Mouse (Mus musculus) forelimb bud, embryonic 11.5 days (tissue): ENCODE results near the gene Asb11.

Experiments used
- DNase-seq: peaks from one replicate; pipeline ENCODE4 v3.0.0-alpha.2; 2012; ENCODE audit warnings: low read depth, low spot score

Gene Asb11

GRCm38 (mm10) chrX:164436709-164437108 lies at the start of gene Asb11:
Asb11 (plus strand) TSS chrX:164436994.
- no peak for DNase-seq

- no peak for DNase-seq
These were observed 42.7 kb upstream of the Asb11 start for GRCm38 (mm10) chrX:164394091-164394490.

- DNase-seq: peak; percentile 19
These were observed 38.3 kb upstream of the Asb11 start for GRCm38 (mm10) chrX:164398456-164398855.

GRCm38 (mm10) chrX:164405080-164405649 lies 31.6 kb upstream of the Asb11 start:
- no peak for DNase-seq

- no peak for DNase-seq
These were observed 30.4 kb upstream of the Asb11 start for GRCm38 (mm10) chrX:164406133-164407022.

GRCm38 (mm10) chrX:164408301-164408927 lies 28.4 kb upstream of the Asb11 start:
- no peak for DNase-seq

- DNase-seq: no peak
These were observed 26.2 kb upstream of the Asb11 start for GRCm38 (mm10) chrX:164410562-164410961.

GRCm38 (mm10) chrX:164416803-164417202 lies 20.0 kb upstream of the Asb11 start:
- no peak for DNase-seq

- no peak for DNase-seq
These were observed 18.8 kb upstream of the Asb11 start for GRCm38 (mm10) chrX:164418008-164418407.

GRCm38 (mm10) chrX:164419471-164419939 lies 17.3 kb upstream of the Asb11 start, which contains the start of gene Piga:
Piga (plus strand) TSS chrX:164419787.
- DNase-seq: peak; percentile 94

GRCm38 (mm10) chrX:164419955-164420354 lies 16.8 kb upstream of the Asb11 start:
- DNase-seq: no peak

GRCm38 (mm10) chrX:164420518-164420917 lies 16.3 kb upstream of the Asb11 start:
- DNase-seq: no peak

GRCm38 (mm10) chrX:164424821-164425220 lies 12.0 kb upstream of the Asb11 start:
- DNase-seq: no peak

- no peak for DNase-seq
These were observed 9.5 kb upstream of the Asb11 start for GRCm38 (mm10) chrX:164427295-164427694.

- no peak for DNase-seq
These were observed 8.6 kb upstream of the Asb11 start for GRCm38 (mm10) chrX:164428224-164428623.

GRCm38 (mm10) chrX:164430621-164431020 lies 6.2 kb upstream of the Asb11 start:
- DNase-seq: no peak

GRCm38 (mm10) chrX:164431133-164431532 lies 5.7 kb upstream of the Asb11 start:
- DNase-seq: no peak

GRCm38 (mm10) chrX:164431541-164431940 lies 5.3 kb upstream of the Asb11 start:
- DNase-seq: no peak

GRCm38 (mm10) chrX:164432682-164433081 lies 4.1 kb upstream of the Asb11 start:
- DNase-seq: no peak

- DNase-seq: no peak
These were observed 2.7 kb downstream of the Asb11 start for GRCm38 (mm10) chrX:164439462-164439861.

GRCm38 (mm10) chrX:164440140-164440539 lies 3.3 kb downstream of the Asb11 start:
- DNase-seq: no peak

GRCm38 (mm10) chrX:164440703-164441102 lies 3.9 kb downstream of the Asb11 start:
- no peak for DNase-seq
